Mouse (Mus musculus) left cerebral cortex, postnatal 4 days (tissue): ENCODE results near the gene Fam24a. TPM values are rescaled to one million over a fixed set of nuclear protein-coding genes. Genes with fewer than 3 reads are reported as not detected.

Experiments used
- total RNA-seq, 2 experiments: library from RNA; stranded (reverse); gene quantifications; 2 replicates each; pipeline ENCODE4 v1.2.3; 2021

Fam24a gene
- total RNA-seq, 2 experiments from 2014 or later: not detected

Other genes starting within 250 kb of the Fam24a start
- not detected for gene 4933402N03Rik, start 187.6 kb upstream of the Fam24a start, total RNA-seq
- under 1 TPM; 0.06 to 0.08 TPM for gene 5430419D17Rik, start 159.5 kb upstream of the Fam24a start, total RNA-seq
- under 1 TPM; 0.16 to 0.20 TPM for gene Cuzd1, start 11.6 kb upstream of the Fam24a start, total RNA-seq
- gene Fam24b, start 4.3 kb upstream of the Fam24a start, total RNA-seq: not detected
- gene 2310057M21Rik, start 28.9 kb downstream of the Fam24a start, total RNA-seq: 10 to 100 TPM; 26.0 to 30.4 TPM
- 10 to 100 TPM; 22.7 to 25.2 TPM for gene Pstk, start 37.3 kb downstream of the Fam24a start, total RNA-seq
- gene Ikzf5, start 76.7 kb downstream of the Fam24a start, total RNA-seq: 10 to 100 TPM; 40.2 to 45.7 TPM
- 10 to 100 TPM; 81.7 to 88.6 TPM for gene Acadsb, start 76.7 kb downstream of the Fam24a start, total RNA-seq
- gene Hmx3, start 209.0 kb downstream of the Fam24a start, total RNA-seq: not detected
- not detected for gene Hmx2, start 214.9 kb downstream of the Fam24a start, total RNA-seq
- gene Bub3, start 226.4 kb downstream of the Fam24a start, total RNA-seq: 10 to 100 TPM; 56.6 to 59.5 TPM